Comparison of ENCODE assay signal across 7 mouse cellular contexts in the genomic region with DNA sequence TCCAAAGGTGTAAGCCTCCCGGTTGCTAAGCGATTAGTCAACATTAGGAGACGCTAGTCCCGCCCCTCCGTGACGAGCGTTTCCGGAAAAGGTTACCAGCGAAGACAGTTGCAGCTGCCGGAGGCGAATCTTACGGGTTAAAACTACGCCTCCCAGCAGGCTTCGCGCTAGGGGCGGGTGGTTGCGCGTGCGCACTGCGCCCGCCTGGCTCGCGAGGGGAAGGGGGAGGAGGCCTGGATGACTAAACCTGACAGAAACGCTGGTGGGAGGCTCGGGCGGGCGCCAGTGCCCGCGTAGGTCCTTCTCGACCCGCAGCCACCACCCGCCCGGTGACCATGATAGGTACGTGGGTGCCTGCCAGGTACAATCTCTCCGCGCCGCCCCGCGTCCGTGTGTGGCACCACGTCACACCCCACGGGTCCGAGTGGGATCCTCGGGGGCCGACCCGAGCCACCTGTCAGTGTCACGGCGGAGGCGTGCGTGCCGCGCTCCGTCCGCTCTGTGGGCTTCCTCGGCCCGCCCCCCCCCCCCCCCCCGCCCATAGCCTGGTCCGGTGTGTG. TPM values are rescaled to one million over a fixed set of nuclear protein-coding genes. Genes with fewer than 3 reads are reported as not detected.
A peak's percentile ranks its signal among the peaks of the same experiment; 100 is the strongest.
DNase-seq lines count a peak whose midpoint lies in the region; ATAC-seq lines count a peak whose summit lies in the region.

A gene (minus strand): TSS at position 164 of the 560 bp plus-strand sequence.
A gene (plus strand): TSS at position 237 of the 560 bp plus-strand sequence.

- no peak within 1 kb of the TSS for H3K27ac ChIP-seq in embryonic facial prominence, embryonic 11.5 days (replicated peaks; ENCODE audit: low read depth, low read length)
- peak within 1 kb of the TSS; percentile 83 for H3K27ac ChIP-seq in limb, embryonic 10.5 days
- H3K27ac ChIP-seq in midbrain, embryonic 13.5 days, result peak within 1 kb of the TSS; percentile 80

- peak within 1 kb of the TSS; percentile 76 for H3K4me3 ChIP-seq in embryonic facial prominence, embryonic 11.5 days (ENCODE audit: low read depth, low read length)
- peak within 1 kb of the TSS; percentile 79 for H3K4me3 ChIP-seq in limb, embryonic 10.5 days
- peak within 1 kb of the TSS; percentile 70 for H3K4me3 ChIP-seq in midbrain, embryonic 13.5 days (replicated peaks)

- ATAC-seq in embryonic facial prominence, embryonic 11.5 days (replicated peaks; ENCODE audit: insufficient number of reproducible peaks, low FRiP score, low TSS enrichment, low read depth), result peak; percentile 94
- ATAC-seq in granulocyte monocyte progenitor cell, adult 5-6 weeks (replicated peaks; ENCODE audit: poor library complexity, severe bottlenecking), result peak; percentile 92
- peak; percentile 96 for ATAC-seq in midbrain, embryonic 13.5 days

- DNase-seq in adrenal gland, postnatal 14 days, result peak; percentile 99
- peak; percentile 100 for DNase-seq in embryonic facial prominence, embryonic 11.5 days (ENCODE audit: low spot score)
- peak; percentile 98 for DNase-seq in kidney, adult 11 months
- DNase-seq in limb, embryonic 10.5 days (ENCODE audit: low spot score), result peak; percentile 98
- peak; percentile 80 for DNase-seq in spleen, adult 12 weeks (ENCODE audit: low spot score)

- under 1% methylated on average over 46 of the region's 58 CpGs for WGBS in embryonic facial prominence, embryonic 11.5 days
- WGBS in limb, embryonic 10.5 days, result 1% methylated on average over 58 of the region's 58 CpGs
- WGBS in midbrain, embryonic 13.5 days, result 0% methylated on average over 43 of the region's 58 CpGs

- no peaks in the 10 kb centered on the region for H3K4me1 ChIP-seq in embryonic facial prominence, embryonic 11.5 days (ENCODE audit: control insufficient read depth, insufficient read depth, low read length)
- H3K4me1 ChIP-seq in limb, embryonic 10.5 days, result peaks cover 6% of the 10 kb centered on the region
- peaks cover 12% of the 10 kb centered on the region for H3K4me1 ChIP-seq in midbrain, embryonic 13.5 days (replicated peaks)

- H3K27me3 ChIP-seq in embryonic facial prominence, embryonic 11.5 days (ENCODE audit: control insufficient read depth, insufficient read depth, low read length), result no peaks in the 10 kb centered on the region
- no peaks in the 10 kb centered on the region for H3K27me3 ChIP-seq in limb, embryonic 10.5 days (ENCODE audit: low read depth, poor library complexity, severe bottlenecking)
- H3K27me3 ChIP-seq in midbrain, embryonic 13.5 days, result no peaks in the 10 kb centered on the region

- peak within 1 kb of the TSS; percentile 58 for H3K9ac ChIP-seq in embryonic facial prominence, embryonic 11.5 days (replicated peaks; ENCODE audit: low read length)
- H3K9ac ChIP-seq in midbrain, embryonic 13.5 days (replicated peaks), result peak within 1 kb of the TSS; percentile 75

- peak within 1 kb of the TSS; percentile 82 for H3K4me2 ChIP-seq in embryonic facial prominence, embryonic 11.5 days (ENCODE audit: low read depth, low read length)
- peak within 1 kb of the TSS; percentile 67 for H3K4me2 ChIP-seq in midbrain, embryonic 13.5 days (replicated peaks)

- H3K9me3 ChIP-seq in embryonic facial prominence, embryonic 11.5 days (replicated peaks; ENCODE audit: control insufficient read depth, low read length), result no peaks in the 10 kb centered on the region
- no peaks in the 10 kb centered on the region for H3K9me3 ChIP-seq in limb, embryonic 10.5 days (replicated peaks)
- no peaks in the 10 kb centered on the region for H3K9me3 ChIP-seq in midbrain, embryonic 13.5 days

- H3K36me3 ChIP-seq in embryonic facial prominence, embryonic 11.5 days (replicated peaks; ENCODE audit: control insufficient read depth, insufficient read depth, low read depth, low read length), result no peaks in the 10 kb centered on the region
- no peaks in the 10 kb centered on the region for H3K36me3 ChIP-seq in limb, embryonic 10.5 days
- no peaks in the 10 kb centered on the region for H3K36me3 ChIP-seq in midbrain, embryonic 13.5 days

RNA-seq across cellular contexts. Expression of the first gene that starts in this region (rescaled TPM):
- 2.3 and 3.5 TPM in 2 replicates for total RNA-seq in adrenal gland, postnatal 14 days (2021)
- 2.6 and 3.0 TPM in 2 replicates for polyA plus RNA-seq in embryonic facial prominence, embryonic 11.5 days (2014; fragmentation: Nextera tagmentation; extraction: Ambion mirVana)
- not detected in 2 replicates for total RNA-seq in granulocyte monocyte progenitor cell, adult 5-6 weeks (2014; fragmentation: Nextera tagmentation)
- total RNA-seq in granulocyte monocyte progenitor cell, adult 5-6 weeks (2017), result not detected in 2 replicates
- polyA plus RNA-seq in limb, embryonic 10.5 days (2016; fragmentation: Nextera tagmentation; extraction: Ambion mirVana), result 0.92 and 1.3 TPM in 2 replicates
- polyA plus RNA-seq in midbrain, embryonic 13.5 days (2015; fragmentation: Nextera tagmentation; extraction: Ambion mirVana), result 8.9 and 9.0 TPM in 2 replicates

RNA-seq across cellular contexts. Expression of the second gene that starts in this region (rescaled TPM):
- total RNA-seq in adrenal gland, postnatal 14 days (2021), result 6.9 and 13.6 TPM in 2 replicates
- 0.82 and 0.97 TPM in 2 replicates for polyA plus RNA-seq in embryonic facial prominence, embryonic 11.5 days (2014; fragmentation: Nextera tagmentation; extraction: Ambion mirVana)
- 1.8 and 1.9 TPM in 2 replicates for total RNA-seq in granulocyte monocyte progenitor cell, adult 5-6 weeks (2014; fragmentation: Nextera tagmentation)
- not detected in 2 replicates for total RNA-seq in granulocyte monocyte progenitor cell, adult 5-6 weeks (2017)
- 0.49 and 0.85 TPM in 2 replicates for polyA plus RNA-seq in limb, embryonic 10.5 days (2016; fragmentation: Nextera tagmentation; extraction: Ambion mirVana)
- polyA plus RNA-seq in midbrain, embryonic 13.5 days (2015; fragmentation: Nextera tagmentation; extraction: Ambion mirVana), result 3.1 and 4.3 TPM in 2 replicates
